Mouse (Mus musculus) heart, embryonic 15.5 days (tissue): ENCODE results near the gene Gm49368. TPM values are rescaled to one million over a fixed set of nuclear protein-coding genes. Genes with fewer than 3 reads are reported as not detected.
A peak's percentile ranks its signal among the peaks of the same experiment; 100 is the strongest.
"Not testable (repeated sequence)": the region's sequence is repeated elsewhere in the genome, so short reads cannot be mapped to it uniquely, and the experiment has no call there.

ENCODE experiments used
- ATAC-seq: fragments of 200-750 bp; cut with Nextera tagmentation; replicated peaks from 2 replicates; pipeline ENCODE4 v1.8.0; 2017; ENCODE audit warnings: low read depth, moderate TSS enrichment; ENCODE audit not compliant: insufficient number of reproducible peaks, insufficient read depth, low FRiP score
- H3K27ac ChIP-seq: fragments of 300-500 bp; sonication (generic); 2 replicates; pipeline ENCODE4 v1.5.1; 2015; ENCODE audit warnings: mild to moderate bottlenecking, inconsistent platforms
- H3K27me3 ChIP-seq: fragments of 300-500 bp; sonication (generic); 2 replicates; pipeline ENCODE4 v1.6.1; 2015; ENCODE audit warnings: inconsistent platforms
- H3K36me3 ChIP-seq: fragments of 300-500 bp; sonication (generic); 2 replicates; pipeline ENCODE4 v1.6.1; 2015; ENCODE audit warnings: mild to moderate bottlenecking, inconsistent platforms
- H3K4me1 ChIP-seq: fragments of 300-500 bp; sonication (generic); replicated peaks from 2 replicates; pipeline ENCODE4 v1.6.1; 2015; ENCODE audit warnings: inconsistent platforms
- H3K4me2 ChIP-seq: fragments of 300-500 bp; sonication (generic); 2 replicates; pipeline ENCODE4 v1.6.1; 2015; ENCODE audit warnings: inconsistent platforms, mild to moderate bottlenecking, moderate library complexity
- H3K4me3 ChIP-seq: fragments of 300-500 bp; sonication (generic); 2 replicates; pipeline ENCODE4 v1.5.1; 2015; ENCODE audit warnings: mild to moderate bottlenecking, inconsistent platforms
- H3K9ac ChIP-seq: fragments of 300-500 bp; sonication (generic); 2 replicates; pipeline ENCODE4 v1.6.1; 2015; ENCODE audit warnings: mild to moderate bottlenecking, inconsistent platforms
- H3K9me3 ChIP-seq: fragments of 300-500 bp; sonication (generic); replicated peaks from 2 replicates; pipeline ENCODE4 v1.6.1; 2016; ENCODE audit warnings: inconsistent platforms
- WGBS: fragments of 180-500 bp; shearing (Covaris S2); methylation state at CpG from one replicate; pipeline ENCODE4 v1.1.7; 2015; ENCODE audit warnings: mixed read lengths; 5-methylcytosine and 5-hydroxymethylcytosine counted together
- polyA plus RNA-seq: library from polyadenylated mRNA; unstranded; fragments of >200 nt; fragmentation: Nextera tagmentation; extraction: Ambion mirVana; gene quantifications from 2 replicates; pipeline ENCODE4 v1.2.1, GENCODE M21; 2015

Gm49368 gene
- polyA plus RNA-seq, 1 experiment from 2014 or later, result not detected

DNA sequence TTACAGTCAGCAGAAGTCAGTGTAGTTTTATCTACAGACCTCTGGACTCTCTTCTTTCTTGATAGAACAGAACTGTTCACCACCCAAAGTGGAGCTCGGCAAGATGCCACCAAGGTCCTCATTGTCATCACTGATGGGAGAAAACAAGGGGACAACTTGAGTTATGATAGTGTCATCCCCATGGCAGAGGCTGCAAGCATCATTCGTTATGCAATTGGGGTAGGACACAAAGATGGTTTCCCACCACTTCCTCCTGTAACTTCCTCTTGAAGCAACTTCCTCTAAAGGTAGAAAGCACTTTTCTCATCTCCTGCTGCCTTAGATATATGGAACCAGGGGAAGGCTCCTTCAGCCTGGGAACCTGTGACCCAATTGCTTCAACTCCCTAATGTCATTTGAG, 71.1 kb downstream of the Gm49368 start:
- Histone ChIP-seq H3K27ac (no peak overlapping the region), H3K4me1 (no peaks in the 10 kb centered on the region), H3K9ac (no peak overlapping the region), H3K4me2 (no peak overlapping the region), H3K36me3 (no peaks in the 10 kb centered on the region), H3K9me3 (no peaks in the 10 kb centered on the region), H3K4me3 (no peak overlapping the region), H3K27me3 (no peaks in the 10 kb centered on the region)
- ATAC-seq, result no peak
- WGBS, result 73% methylated on average over 2 of the region's 2 CpGs

DNA sequence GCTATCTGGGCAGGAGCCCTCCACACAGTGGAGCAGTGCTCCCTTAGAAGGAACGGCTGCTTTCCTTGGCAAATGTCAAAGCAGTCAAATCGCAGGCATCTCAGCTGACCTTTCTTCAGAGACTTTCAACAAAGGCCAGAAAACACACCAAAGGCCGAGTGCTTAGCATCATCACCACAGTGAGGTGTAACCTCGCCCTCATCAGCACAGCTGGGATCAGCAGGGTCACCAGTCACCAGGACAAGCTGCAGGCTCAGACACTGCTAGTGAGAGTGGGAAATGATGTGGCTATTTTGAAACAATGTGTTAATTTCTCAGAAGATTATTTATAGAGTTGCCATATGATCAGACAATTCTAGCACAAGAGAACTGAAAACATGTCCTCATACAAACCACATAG, 74.4 kb downstream of the Gm49368 start:
- no peak for ATAC-seq
- H3K4me3 ChIP-seq, result no peak overlapping the region
- WGBS, result 40% methylated on average over 4 of the region's 4 CpGs
- H3K9me3 ChIP-seq, result no peaks in the 10 kb centered on the region
- H3K4me2 ChIP-seq, result no peak overlapping the region
- H3K36me3 ChIP-seq, result no peaks in the 10 kb centered on the region
- H3K27ac ChIP-seq, result no peak overlapping the region
- no peaks in the 10 kb centered on the region for H3K4me1 ChIP-seq
- H3K27me3 ChIP-seq, result no peaks in the 10 kb centered on the region
- H3K9ac ChIP-seq, result no peak overlapping the region

DNA sequence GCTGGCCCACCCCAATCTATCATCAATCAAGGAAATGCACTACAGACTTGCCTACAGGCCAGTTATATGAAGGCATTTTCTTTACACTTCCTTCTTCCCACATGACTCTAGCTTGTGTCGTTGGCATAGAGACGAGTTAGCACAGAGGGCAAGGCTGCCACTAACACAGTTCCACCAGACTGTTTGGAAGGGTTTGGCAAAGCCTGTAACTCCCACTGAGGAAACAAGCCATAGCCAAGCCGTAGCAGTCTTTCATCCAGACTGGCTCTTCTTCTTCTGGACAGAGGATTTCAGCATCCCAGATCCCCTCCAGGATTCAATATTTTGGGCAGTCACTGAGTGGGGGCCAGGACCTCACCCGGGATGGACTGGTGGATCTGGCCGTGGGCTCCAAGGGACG, 77.1 kb downstream of the Gm49368 start:
- 91% methylated on average over 6 of the region's 6 CpGs for WGBS
- H3K4me3 ChIP-seq, result no peak overlapping the region
- no peak overlapping the region for H3K27ac ChIP-seq
- ATAC-seq, result no peak
- no peak overlapping the region for H3K9ac ChIP-seq
- H3K4me2 ChIP-seq, result no peak overlapping the region
- no peaks in the 10 kb centered on the region for H3K36me3 ChIP-seq
- no peaks in the 10 kb centered on the region for H3K4me1 ChIP-seq
- H3K9me3 ChIP-seq, result no peaks in the 10 kb centered on the region
- no peaks in the 10 kb centered on the region for H3K27me3 ChIP-seq

- H3K4me1 ChIP-seq, result no peaks in the 10 kb centered on the region
- H3K4me3 ChIP-seq, result no peak overlapping the region
- no peaks in the 10 kb centered on the region for H3K9me3 ChIP-seq
- 0 out of 2 replicates have a peak, but pooled peaks cover 3% of the 10 kb centered on the region for H3K27me3 ChIP-seq
- no peak for ATAC-seq
- WGBS, result 88% methylated on average over 8 of the region's 8 CpGs
- H3K36me3 ChIP-seq, result no peaks in the 10 kb centered on the region
- no peak overlapping the region for H3K27ac ChIP-seq
- H3K9ac ChIP-seq, result no peak overlapping the region
- H3K4me2 ChIP-seq, result no peak overlapping the region
Measured at GRCm38 (mm10) chr7:128150970-128151369, 88.5 kb downstream of the Gm49368 start.

DNA sequence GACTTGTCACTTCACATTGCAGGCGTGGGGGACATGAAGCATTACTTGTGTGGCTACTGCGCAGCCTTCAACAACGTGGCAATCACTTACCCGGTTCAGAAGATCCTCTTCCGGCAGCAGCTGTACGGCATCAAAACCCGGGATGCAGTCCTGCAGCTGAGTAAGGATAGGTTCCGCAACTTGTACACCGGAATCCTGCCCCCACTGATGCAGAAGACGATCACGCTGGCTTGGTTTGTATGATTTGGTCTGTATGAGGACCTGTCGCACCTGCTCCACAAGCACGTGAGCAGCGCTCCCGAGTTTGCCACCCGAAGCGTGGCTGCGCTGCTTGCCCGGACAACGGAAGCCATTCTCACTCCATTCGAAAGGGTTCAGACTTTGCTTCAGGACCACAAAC, 91.6 kb downstream of the Gm49368 start, which contains the start of gene Itgad:
Gene Itgad, plus strand, starts transcription at position 301 of the 400 bp plus-strand sequence.
- H3K36me3 ChIP-seq, result no peaks in the 10 kb centered on the region
- H3K27me3 ChIP-seq, result 0 out of 2 replicates have a peak, but pooled peaks cover 3% of the 10 kb centered on the region
- no peak within 1 kb of the TSS for H3K9ac ChIP-seq
- peak within 1 kb of the TSS; percentile 19; the same call in 1 of the 2 replicates for H3K4me3 ChIP-seq
- ATAC-seq, result no peak
- H3K4me1 ChIP-seq, result no peaks in the 10 kb centered on the region
- H3K9me3 ChIP-seq, result no peaks in the 10 kb centered on the region
- no peak within 1 kb of the TSS for H3K27ac ChIP-seq
- 86% methylated on average over 21 of the region's 21 CpGs for WGBS
- peak within 1 kb of the TSS; percentile 53 for H3K4me2 ChIP-seq

DNA sequence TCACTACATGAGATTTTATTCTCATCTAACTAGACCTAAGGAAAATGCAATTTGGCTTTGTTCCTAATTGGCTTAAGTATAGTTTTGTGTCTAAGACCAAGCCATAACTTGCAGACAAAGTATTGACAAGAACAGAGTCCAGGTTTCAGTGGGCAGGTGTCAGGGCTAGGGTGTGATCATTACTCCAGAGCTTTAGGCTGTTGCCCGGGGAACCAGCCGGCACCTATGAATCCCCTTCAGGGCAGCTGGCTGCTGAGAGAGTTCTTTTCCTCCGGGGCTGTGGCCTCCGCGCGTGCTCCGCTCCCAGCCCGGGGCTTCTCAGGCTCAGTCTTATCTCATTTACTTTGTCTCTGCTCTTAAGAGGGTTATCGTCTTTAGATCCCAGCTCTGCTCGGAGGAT, 92.4 kb downstream of the Gm49368 start:
- H3K9ac ChIP-seq, result no peak overlapping the region
- 0 out of 2 replicates have a peak, but pooled peaks cover under 1% of the 10 kb centered on the region for H3K27me3 ChIP-seq
- no peaks in the 10 kb centered on the region for H3K9me3 ChIP-seq
- WGBS, result 29% methylated on average over 10 of the region's 10 CpGs
- ATAC-seq, result no peak
- H3K4me1 ChIP-seq, result no peaks in the 10 kb centered on the region
- no peak overlapping the region for H3K27ac ChIP-seq
- H3K36me3 ChIP-seq, result no peaks in the 10 kb centered on the region
- peak overlapping the region; percentile 19; the same call in 1 of the 2 replicates for H3K4me3 ChIP-seq
- H3K4me2 ChIP-seq, result peak overlapping the region; percentile 53

DNA sequence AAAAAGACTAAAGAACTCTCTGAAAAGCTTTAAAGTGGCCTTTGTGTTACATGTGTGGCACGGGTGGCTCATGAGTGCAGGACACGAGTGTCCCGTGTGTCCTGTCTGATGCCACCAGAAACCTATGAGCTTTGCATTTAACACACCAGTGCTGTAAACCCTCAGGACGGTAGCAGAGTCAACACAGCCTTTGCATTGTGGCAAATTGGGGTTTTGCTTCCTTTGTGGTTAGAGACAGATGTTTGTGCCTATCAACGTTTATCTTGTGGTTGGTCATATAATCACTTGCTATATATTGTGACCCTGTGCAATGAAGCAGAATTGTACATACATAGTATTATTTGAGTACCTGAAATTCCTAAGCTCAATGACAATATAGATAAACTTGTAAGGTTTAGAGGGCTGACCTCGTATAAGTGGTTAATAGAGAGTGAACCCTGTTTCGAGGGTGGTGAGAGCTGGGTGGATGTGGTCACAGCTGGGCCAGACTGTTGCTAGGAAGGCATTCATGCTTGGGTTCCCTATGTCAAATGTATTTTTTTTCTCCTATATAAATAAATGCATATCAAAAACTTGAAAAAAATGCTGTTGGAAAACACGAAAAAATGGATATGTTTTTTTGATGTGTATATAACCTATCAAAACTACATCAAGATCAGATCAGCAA, 96.3 kb downstream of the Gm49368 start:
- H3K4me3 ChIP-seq, H3K4me1 ChIP-seq, H3K9me3 ChIP-seq, H3K9ac ChIP-seq, H3K4me2 ChIP-seq, ATAC-seq, H3K27ac ChIP-seq, H3K27me3 ChIP-seq, H3K36me3 ChIP-seq: not testable (repeated sequence)
- WGBS, result 68% methylated on average over 8 of the region's 8 CpGs

DNA sequence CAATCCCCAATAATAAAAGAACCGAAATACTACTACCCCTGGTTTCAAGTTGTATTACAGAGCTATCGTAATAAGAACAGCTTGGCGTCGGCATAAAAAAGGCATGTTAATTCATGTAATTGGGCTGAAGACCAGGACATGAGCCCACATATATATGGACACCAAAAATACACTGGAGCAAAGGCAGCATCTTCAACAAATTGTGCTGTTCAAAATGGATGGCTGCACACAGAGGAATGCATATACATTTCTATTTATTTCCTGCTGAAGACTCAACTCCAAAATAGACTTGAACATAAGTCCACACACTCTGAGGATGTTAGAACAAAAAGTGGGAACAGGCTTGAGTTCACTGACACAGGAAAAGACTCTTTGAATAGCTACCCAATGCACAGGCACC, 101.5 kb downstream of the Gm49368 start:
- no peaks in the 10 kb centered on the region for H3K9me3 ChIP-seq
- no peak overlapping the region for H3K27ac ChIP-seq
- no peaks in the 10 kb centered on the region for H3K36me3 ChIP-seq
- H3K4me3 ChIP-seq, result no peak overlapping the region
- no peak for ATAC-seq
- no peak overlapping the region for H3K4me2 ChIP-seq
- no peaks in the 10 kb centered on the region for H3K4me1 ChIP-seq
- 90% methylated on average over 4 of the region's 4 CpGs for WGBS
- no peak overlapping the region for H3K9ac ChIP-seq
- no peaks in the 10 kb centered on the region for H3K27me3 ChIP-seq

DNA sequence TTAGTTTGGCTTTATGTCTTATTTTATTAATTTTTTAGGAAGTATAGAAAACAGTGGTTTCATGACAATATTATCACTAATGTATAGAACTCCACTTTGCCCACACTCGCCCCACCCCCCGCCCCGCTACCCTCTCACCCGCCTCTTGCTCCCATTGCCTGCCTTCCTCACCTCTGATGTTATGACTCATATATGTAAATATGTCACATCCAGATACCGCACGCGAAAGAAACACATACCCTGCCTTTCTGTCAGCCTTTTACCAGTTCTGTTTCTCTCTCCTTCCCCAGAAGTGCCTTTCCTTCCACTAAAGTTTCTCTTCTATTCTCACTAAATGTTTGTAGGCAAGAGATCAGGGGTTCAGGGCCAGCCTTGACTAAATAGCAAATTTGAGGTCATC, 103.9 kb downstream of the Gm49368 start:
- Histone ChIP-seq H3K36me3 (no peaks in the 10 kb centered on the region), H3K27ac (no peak overlapping the region), H3K4me3 (no peak overlapping the region), H3K9me3 (no peaks in the 10 kb centered on the region), H3K4me2 (no peak overlapping the region), H3K4me1 (no peaks in the 10 kb centered on the region), H3K9ac (no peak overlapping the region), H3K27me3 (no peaks in the 10 kb centered on the region)
- ATAC-seq, result no peak
- WGBS, result 77% methylated on average over 7 of the region's 7 CpGs

DNA sequence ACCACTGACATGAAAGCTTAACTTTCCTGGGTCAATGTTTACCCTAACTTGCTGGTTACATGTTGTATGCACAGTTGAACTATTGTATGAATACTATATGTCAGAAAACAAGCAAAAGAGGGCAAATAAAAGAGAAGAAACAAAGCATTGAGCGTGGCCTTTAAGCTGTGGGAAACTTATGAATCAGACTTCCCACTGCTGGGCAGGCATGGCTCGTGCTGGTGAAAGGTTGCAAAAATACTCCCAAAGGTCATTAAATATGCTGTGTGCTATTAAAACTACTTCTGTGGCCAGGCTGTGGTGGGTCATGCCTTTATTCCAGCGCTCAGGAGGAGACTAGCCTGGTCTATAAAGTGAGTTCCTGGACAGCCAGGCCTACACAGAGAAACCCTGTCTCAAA, 107.5 kb downstream of the Gm49368 start:
- Histone ChIP-seq H3K27ac (no peak overlapping the region), H3K4me1 (no peaks in the 10 kb centered on the region), H3K9ac (no peak overlapping the region), H3K36me3 (no peaks in the 10 kb centered on the region), H3K9me3 (no peaks in the 10 kb centered on the region), H3K4me2 (no peak overlapping the region), H3K4me3 (no peak overlapping the region), H3K27me3 (no peaks in the 10 kb centered on the region)
- 89% methylated on average over 3 of the region's 3 CpGs for WGBS
- ATAC-seq, result no peak
